Mouse (Mus musculus) myocyte (in vitro differentiated cells): Measurements from ENCODE around the gene 4931428L18Rik.

Source experiments
- E2F4 ChIP-seq: IDR thresholded peaks from one replicate; pipeline ENCODE4 v1.6.1; 2011; ENCODE audit warnings: mild to moderate bottlenecking, control low read depth, moderate library complexity; ENCODE audit not compliant: insufficient read depth
- MAX ChIP-seq: IDR thresholded peaks from one replicate; pipeline ENCODE4 v1.6.1; 2011; ENCODE audit warnings: low read depth, mild to moderate bottlenecking, control low read depth
- MYOD1 ChIP-seq, 3 experiments: IDR thresholded peaks; one replicate each; pipeline ENCODE4 v1.6.1; 2011; ENCODE audit warnings: control low read depth in 2 of 3, low read depth in 2 of 3, mild to moderate bottlenecking in 2 of 3, moderate library complexity in 1 of 3; ENCODE audit not compliant: insufficient read length in 2 of 3, control insufficient read depth in 1 of 3
- POLR2A ChIP-seq: IDR thresholded peaks from one replicate; pipeline ENCODE4 v1.6.1; 2011; ENCODE audit warnings: low read depth, mild to moderate bottlenecking, control low read depth, moderate library complexity; ENCODE audit not compliant: insufficient read length
- POLR2AphosphoS2 ChIP-seq: IDR thresholded peaks from one replicate; pipeline ENCODE4 v1.6.1; 2011; ENCODE audit warnings: low read depth, control low read depth; ENCODE audit not compliant: insufficient read length
- USF1 ChIP-seq: IDR thresholded peaks from one replicate; pipeline ENCODE4 v1.6.1; 2011; ENCODE audit warnings: low read depth, mild to moderate bottlenecking, control low read depth, moderate library complexity

- TF ChIP-seq POLR2A (no peak), MAX (no peak), USF1 (no peak), POLR2AphosphoS2 (no peak), MYOD1 (IDR thresholded peaks at IDR 0.05; ENCODE audit: control insufficient read depth in 1 of 3, insufficient read length in 2 of 3, low read depth in 2 of 3) (no peak), E2F4 (no peak)
These were observed 72.8 kb downstream of the 4931428L18Rik start for GRCm38 (mm10) chr1:31149671-31150070.
